Mouse (Mus musculus) layer of hippocampus, postnatal 10 days (tissue): ENCODE measurements around the gene Bbip1. TPM values are rescaled to one million over a fixed set of nuclear protein-coding genes. Genes with fewer than 3 reads are reported as not detected.
"Not testable (repeated sequence)": the region's sequence is repeated elsewhere in the genome, so short reads cannot be mapped to it uniquely, and the experiment has no call there.

ENCODE experiments used
- DNase-seq, 2 experiments: peaks; one replicate each; pipeline ENCODE4 v3.0.0; 2021; ENCODE audit warnings: low spot score in 2 of 2
- long read RNA-seq: library from polyadenylated mRNA; stranded (forward); transcript quantifications from one replicate; pipeline ENCODE4 v2.0.0, GENCODE M21; 2023
- total RNA-seq, 2 experiments: library from RNA; stranded (reverse); gene quantifications; 2 replicates each; pipeline ENCODE4 v1.2.3; 2021

Bbip1 gene
- total RNA-seq, result 10 to 100 TPM; 91.9 to 92.8 TPM
- long read RNA-seq, transcript Bbip1-201 (4 exons, 2,043 nt), result minor isoform, 11 of 110 reads
- long read RNA-seq, transcript Bbip1-206 (4 exons, 662 nt), result major isoform, 62 of 110 reads
- long read RNA-seq, partial matches to known transcripts, result 34 of 110 reads
- long read RNA-seq, other reads (novel, unspliced or antisense), result 3 of 110 reads

GRCm38 (mm10) chr19:53943802-53944785 lies at the start of gene Bbip1, which contains the start of gene Shoc2:
TSS of gene Bbip1 (minus strand) at chr19:53944627.
TSS of gene Shoc2 (plus strand) at chr19:53944306.
- peak; percentile 96 to 98 for DNase-seq

- no peak for DNase-seq
These were observed 49.4 kb upstream of the Bbip1 start for GRCm38 (mm10) chr19:53993860-53994259.

GRCm38 (mm10) chr19:53990538-53990937 lies 46.1 kb upstream of the Bbip1 start:
- no peak for DNase-seq

- DNase-seq, result no peak
These were observed 40.2 kb upstream of the Bbip1 start for GRCm38 (mm10) chr19:53984628-53985027.

GRCm38 (mm10) chr19:53983336-53983735 lies 38.9 kb upstream of the Bbip1 start:
- no peak for DNase-seq

GRCm38 (mm10) chr19:53982041-53982440 lies 37.6 kb upstream of the Bbip1 start:
- DNase-seq, result no peak

- DNase-seq, result no peak
These were observed 29.2 kb upstream of the Bbip1 start for GRCm38 (mm10) chr19:53973656-53974055.

- DNase-seq, result no peak
These were observed 27.5 kb upstream of the Bbip1 start for GRCm38 (mm10) chr19:53971938-53972337.

- DNase-seq, result no peak
These were observed 24.8 kb upstream of the Bbip1 start for GRCm38 (mm10) chr19:53969226-53969625.

GRCm38 (mm10) chr19:53964910-53965633 lies 20.6 kb upstream of the Bbip1 start:
- DNase-seq, result no peak

- DNase-seq, result not testable (repeated sequence)
These were observed 19.9 kb upstream of the Bbip1 start for GRCm38 (mm10) chr19:53964347-53964746.

- no peak for DNase-seq
These were observed 18.1 kb upstream of the Bbip1 start for GRCm38 (mm10) chr19:53962511-53962910.

GRCm38 (mm10) chr19:53957513-53957912 lies 13.1 kb upstream of the Bbip1 start:
- no peak for DNase-seq

GRCm38 (mm10) chr19:53945171-53946042 lies 980 bp upstream of the Bbip1 start:
- DNase-seq, result peak; percentile 57 to 58

- no peak for DNase-seq
These were observed 351 bp upstream of the Bbip1 start for GRCm38 (mm10) chr19:53944786-53945169.

- DNase-seq, result no peak
These were observed 2.1 kb downstream of the Bbip1 start for GRCm38 (mm10) chr19:53942342-53942741.

- DNase-seq, result no peak
These were observed 3.3 kb downstream of the Bbip1 start for GRCm38 (mm10) chr19:53941139-53941538.

GRCm38 (mm10) chr19:53939467-53939866 lies 5.0 kb downstream of the Bbip1 start:
- DNase-seq, result no peak

GRCm38 (mm10) chr19:53934046-53934445 lies 10.4 kb downstream of the Bbip1 start:
- no peak for DNase-seq

GRCm38 (mm10) chr19:53933050-53933449 lies 11.4 kb downstream of the Bbip1 start:
- no peak for DNase-seq

GRCm38 (mm10) chr19:53929218-53929617 lies 15.2 kb downstream of the Bbip1 start:
- no peak for DNase-seq
